Mouse (Mus musculus) thymus, postnatal 4 days (tissue): ENCODE data around the gene Olfr718-ps1.
A peak's percentile ranks its signal among the peaks of the same experiment; 100 is the strongest.

Experiments used
- DNase-seq: peaks from one replicate; pipeline ENCODE4 v3.0.0; 2021

The Olfr718-ps1 gene

DNA sequence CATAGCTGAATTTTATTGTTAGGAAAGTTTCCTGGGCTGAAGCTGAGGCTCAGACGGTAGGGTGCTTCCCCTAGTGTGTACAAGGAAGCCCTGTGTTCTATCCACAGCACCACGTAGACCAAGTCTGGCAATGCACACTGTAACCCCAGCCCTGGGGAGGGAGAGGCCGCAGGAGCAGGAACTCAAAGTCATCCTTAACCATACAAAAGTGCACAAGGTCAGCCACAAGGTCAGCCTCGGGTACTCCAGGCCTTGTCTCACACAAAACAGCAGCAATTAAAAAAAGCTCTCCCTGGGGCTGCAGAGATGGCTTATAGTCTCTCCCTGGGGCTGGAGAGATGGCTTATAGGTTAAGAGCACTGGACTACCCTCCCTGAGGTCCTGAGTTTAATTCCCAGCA, 20.5 kb downstream of the Olfr718-ps1 start:
- DNase-seq = no peak

DNA sequence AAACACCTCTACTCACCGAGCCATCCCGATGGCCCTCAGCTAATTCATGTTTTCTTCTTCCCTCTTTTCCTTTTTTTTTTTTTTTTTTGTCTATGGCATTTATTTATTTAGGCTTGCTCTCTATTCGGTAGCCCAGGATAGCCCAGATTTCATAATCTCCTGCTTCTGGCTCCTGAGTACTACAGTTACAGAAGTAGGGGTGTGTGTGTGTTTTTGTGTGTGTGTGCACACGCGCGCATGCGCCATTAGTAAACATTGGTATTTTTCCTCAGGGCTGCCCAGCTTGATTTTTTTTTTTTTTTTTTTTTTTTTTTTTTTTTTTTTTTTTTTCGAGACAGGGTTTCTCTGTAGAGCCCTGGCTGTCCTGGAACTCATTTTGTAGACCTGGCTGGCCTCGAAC, 21.3 kb downstream of the Olfr718-ps1 start:
- no peak for DNase-seq

DNA sequence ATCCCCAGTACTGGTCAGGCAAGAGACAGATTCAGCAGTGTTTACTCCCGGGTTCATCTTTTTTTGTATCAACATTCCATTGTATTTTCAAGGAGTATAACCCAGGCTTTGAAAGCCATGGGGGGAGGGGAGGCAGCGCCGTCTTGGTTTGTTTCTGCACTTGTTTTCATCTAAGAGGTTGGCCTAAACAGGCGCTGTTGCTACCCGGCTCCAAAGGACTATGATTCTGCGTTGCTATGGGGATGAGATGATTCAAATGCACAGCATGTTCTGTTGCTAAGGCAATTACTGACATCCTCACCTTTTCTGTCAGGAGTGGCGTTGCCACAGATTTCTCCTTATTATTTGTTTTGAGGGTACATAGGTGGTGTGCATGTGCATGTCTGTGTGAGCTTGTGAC, 21.8 kb downstream of the Olfr718-ps1 start:
- DNase-seq = no peak

DNA sequence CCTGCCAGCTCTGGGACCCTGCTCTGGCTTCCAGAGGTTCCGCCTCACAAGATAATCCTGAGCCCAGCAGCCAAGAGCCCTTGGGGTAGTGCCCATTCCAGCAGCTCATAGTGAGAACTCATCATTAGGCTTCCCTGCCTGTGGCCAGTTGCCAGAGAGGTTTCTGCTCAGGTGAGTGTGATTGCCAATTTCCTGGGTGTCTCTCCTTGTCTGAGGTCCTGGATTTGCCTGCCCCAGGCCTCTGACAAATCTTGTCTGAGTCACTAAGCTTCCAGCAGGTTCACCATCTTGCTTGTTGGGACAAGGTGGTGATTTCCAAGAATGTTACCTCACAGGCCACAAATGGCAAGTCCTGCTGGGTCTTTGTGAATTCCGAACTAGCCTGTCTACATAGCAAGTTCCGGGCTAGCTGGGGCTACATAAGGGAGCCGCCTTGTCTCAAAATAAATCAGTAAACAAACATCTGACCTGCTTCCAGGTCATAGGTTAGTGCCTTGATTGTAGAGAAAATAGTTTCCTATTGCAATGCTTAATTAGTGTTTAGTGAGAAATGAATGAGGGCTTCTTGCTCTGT, 22.5 kb downstream of the Olfr718-ps1 start:
- no peak for DNase-seq

DNA sequence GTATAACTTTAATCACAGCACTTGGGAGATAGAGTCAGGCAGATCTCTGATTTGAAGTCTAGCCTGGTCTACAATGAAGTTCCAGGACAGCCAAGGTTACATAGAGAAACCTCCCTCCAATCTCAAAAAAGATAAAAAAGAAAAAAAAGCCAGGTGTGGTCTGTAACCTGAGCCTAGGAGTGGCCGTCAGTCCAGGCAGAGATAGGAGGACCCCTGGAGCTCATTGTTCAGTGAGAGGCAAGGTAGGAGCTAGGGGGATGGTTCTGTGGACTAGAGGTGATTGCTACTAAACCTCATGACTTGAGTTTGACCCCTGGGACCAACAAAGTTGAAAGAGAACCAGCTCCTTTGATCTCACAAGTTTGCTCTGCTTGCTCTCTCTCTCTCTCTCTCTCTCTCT, 24.7 kb downstream of the Olfr718-ps1 start:
- DNase-seq = no peak

DNA sequence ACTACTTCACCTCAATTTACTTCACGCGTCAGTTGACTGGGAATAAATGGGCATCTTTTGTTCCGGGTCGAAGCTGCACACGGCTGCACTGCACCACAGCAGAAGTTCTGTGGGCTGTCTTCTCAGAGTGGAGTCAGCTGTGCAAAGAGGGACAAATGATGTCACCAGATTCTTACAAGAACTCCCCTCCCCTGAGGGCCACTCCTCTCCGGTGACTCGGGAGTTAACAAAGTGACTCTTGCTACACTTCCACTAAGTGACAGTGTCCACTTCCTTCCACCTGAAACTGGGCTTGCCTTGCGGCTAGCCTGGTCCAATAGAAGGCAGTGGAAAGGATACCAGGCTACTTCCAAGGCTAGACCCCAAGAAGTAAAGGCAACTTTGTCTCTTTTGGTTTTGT, 25.3 kb downstream of the Olfr718-ps1 start:
- DNase-seq = no peak

- peak; percentile 83 for DNase-seq
Measured at GRCm38 (mm10) chr5:143112281-143113246, 34.8 kb downstream of the Olfr718-ps1 start, which contains the start of gene Rnf216. Rnf216 (minus strand) TSS chr5:143112994.

GRCm38 (mm10) chr5:143106842-143107241, 40.5 kb downstream of the Olfr718-ps1 start:
- no peak for DNase-seq

- DNase-seq = no peak
Measured at GRCm38 (mm10) chr5:143103231-143103630, 44.1 kb downstream of the Olfr718-ps1 start.

DNA sequence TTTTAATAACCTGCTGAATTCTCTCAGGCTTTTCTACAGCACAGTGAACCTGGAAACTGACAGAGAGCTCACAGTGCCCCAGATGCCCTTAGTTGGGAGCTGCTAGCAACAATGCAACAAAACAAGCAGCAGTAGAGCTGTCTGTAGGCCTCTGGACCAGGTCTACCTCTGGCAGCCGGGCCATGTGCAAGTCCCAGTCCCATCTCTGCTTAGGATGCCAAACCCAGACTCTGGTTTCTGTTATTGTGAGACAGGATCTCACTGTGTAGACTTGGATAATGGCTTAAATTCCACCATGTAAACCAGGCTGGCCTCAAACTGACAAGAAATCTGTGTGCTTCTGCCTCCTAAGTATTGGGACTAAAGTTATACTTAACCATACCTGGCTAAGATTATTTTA, 45.8 kb downstream of the Olfr718-ps1 start:
- DNase-seq = no peak

DNA sequence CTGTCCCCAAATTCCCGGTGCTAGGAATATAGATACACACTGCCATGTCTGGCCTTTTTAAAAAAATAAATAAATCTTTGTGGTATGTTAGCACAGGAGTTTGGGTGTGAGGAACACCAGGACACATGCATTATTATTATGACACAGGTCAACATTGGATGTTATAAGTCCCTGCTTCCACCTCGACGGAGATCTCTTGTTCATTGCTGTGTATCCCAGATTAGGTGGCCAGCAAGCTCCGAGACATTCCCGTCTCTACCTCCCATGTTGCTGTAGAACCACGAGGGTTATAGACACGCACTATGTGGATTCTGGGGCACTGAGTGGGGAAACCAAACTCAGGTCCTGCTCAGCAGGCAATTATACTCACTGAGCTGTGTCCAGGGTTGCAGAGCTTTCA, 52.1 kb downstream of the Olfr718-ps1 start:
- DNase-seq = no peak

DNA sequence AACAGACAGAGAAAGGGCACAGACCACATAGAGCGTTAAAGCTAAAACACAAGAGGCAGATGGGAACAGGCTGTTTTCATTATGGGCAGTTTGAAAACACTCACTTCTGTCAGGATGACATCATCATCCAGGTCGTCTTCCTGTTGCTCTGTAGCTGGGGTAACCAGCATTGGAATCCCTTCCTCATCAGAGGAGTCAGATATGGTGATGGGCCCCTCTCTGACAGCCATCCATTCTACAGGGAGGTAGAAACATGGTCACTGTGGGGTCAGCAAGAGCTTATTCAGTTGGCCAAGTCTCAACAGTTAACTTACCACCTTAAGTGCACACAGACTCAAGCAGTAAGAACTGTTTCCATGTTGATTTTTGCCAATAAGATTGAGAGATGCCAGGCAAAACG, 54.5 kb downstream of the Olfr718-ps1 start:
- no peak for DNase-seq

GRCm38 (mm10) chr5:143084898-143085297, 62.5 kb downstream of the Olfr718-ps1 start:
- DNase-seq = peak; percentile 52
